Mouse (Mus musculus) forebrain, embryonic 16.5 days (tissue): ENCODE measurements around the gene Luc7l3. TPM values are rescaled to one million over a fixed set of nuclear protein-coding genes. Genes with fewer than 3 reads are reported as not detected.

ENCODE experiments used
- ATAC-seq: fragments of 200-750 bp; cut with Nextera tagmentation; 2 replicates; pipeline ENCODE4 v1.8.0; 2017; ENCODE audit warnings: mild to moderate bottlenecking, moderate library complexity
- H3K27ac ChIP-seq: fragments of 300-500 bp; sonication (generic); 2 replicates; pipeline ENCODE4 v1.5.1; 2014; ENCODE audit warnings: low read length, control low read depth
- H3K27me3 ChIP-seq: fragments of 300-500 bp; sonication (generic); replicated peaks from 2 replicates; pipeline ENCODE4 v1.6.1; 2014; ENCODE audit warnings: low read length; ENCODE audit not compliant: control insufficient read depth, insufficient read depth
- H3K36me3 ChIP-seq: fragments of 300-500 bp; sonication (generic); 2 replicates; pipeline ENCODE4 v1.6.1; 2014; ENCODE audit not compliant: control insufficient read depth, insufficient read depth
- H3K4me1 ChIP-seq: fragments of 300-500 bp; sonication (generic); replicated peaks from 2 replicates; pipeline ENCODE4 v1.6.1; 2014; ENCODE audit warnings: low read length; ENCODE audit not compliant: control insufficient read depth, insufficient read depth
- H3K4me2 ChIP-seq: fragments of 300-500 bp; sonication (generic); 2 replicates; pipeline ENCODE4 v1.6.1; 2014; ENCODE audit warnings: mild to moderate bottlenecking, low read length, control low read depth
- H3K4me3 ChIP-seq: fragments of 300-500 bp; sonication (generic); replicated peaks from 2 replicates; pipeline ENCODE4 v1.5.1; 2014; ENCODE audit warnings: mild to moderate bottlenecking, low read length, control low read depth
- H3K9ac ChIP-seq: fragments of 300-500 bp; sonication (generic); replicated peaks from 2 replicates; pipeline ENCODE4 v1.6.1; 2014; ENCODE audit warnings: low read depth, low read length, control low read depth
- H3K9me3 ChIP-seq: fragments of 300-500 bp; sonication (generic); 2 replicates; pipeline ENCODE4 v1.6.1; 2016; ENCODE audit warnings: low read length; ENCODE audit not compliant: control insufficient read depth
- WGBS: fragments of 180-500 bp; shearing (Covaris S2); extraction: QIAGEN DNeasy Blood & Tissue Kit; methylation state at CpG from one replicate; pipeline ENCODE4 v1.1.7; 2014; 5-methylcytosine and 5-hydroxymethylcytosine counted together
- polyA plus RNA-seq: library from polyadenylated mRNA; unstranded; fragments of >200 nt; fragmentation: Nextera tagmentation; extraction: Ambion mirVana; gene quantifications from 2 replicates; pipeline ENCODE4 v1.2.1, GENCODE M21; 2015

Gene Luc7l3
- polyA plus RNA-seq, 1 experiment from 2014 or later, result 163 TPM

DNA sequence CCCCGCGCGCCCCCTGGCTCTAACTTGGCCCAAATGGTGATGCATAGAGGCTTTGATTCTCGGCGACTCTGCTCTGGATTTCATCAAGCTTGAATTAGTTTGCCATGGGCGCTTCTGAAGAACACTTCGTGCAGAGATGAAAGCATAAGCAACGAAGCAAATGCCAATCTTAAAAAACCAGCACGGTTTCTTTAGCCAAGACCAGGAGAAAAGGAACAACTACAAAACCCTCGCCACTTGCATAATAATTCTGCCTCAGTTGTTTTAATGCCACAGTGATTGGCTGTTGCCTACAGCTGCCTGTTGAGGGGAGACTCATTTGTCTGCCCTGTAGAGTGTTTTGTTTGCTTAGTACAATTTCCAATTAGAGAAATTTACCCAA is 6.8 kb upstream of the Luc7l3 start:
- Histone ChIP-seq H3K4me2 (peak overlapping the region; percentile 78), H3K4me1 (peaks cover 36% of the 10 kb centered on the region), H3K9me3 (no peaks in the 10 kb centered on the region), H3K4me3 (peak overlapping the region; percentile 47), H3K9ac (peak overlapping the region; percentile 88), H3K27me3 (no peaks in the 10 kb centered on the region), H3K27ac (peak overlapping the region; percentile 98), H3K36me3 (no peaks in the 10 kb centered on the region)
- 0% methylated on average over 10 of the region's 10 CpGs for WGBS
- peak; percentile 29 for ATAC-seq

DNA sequence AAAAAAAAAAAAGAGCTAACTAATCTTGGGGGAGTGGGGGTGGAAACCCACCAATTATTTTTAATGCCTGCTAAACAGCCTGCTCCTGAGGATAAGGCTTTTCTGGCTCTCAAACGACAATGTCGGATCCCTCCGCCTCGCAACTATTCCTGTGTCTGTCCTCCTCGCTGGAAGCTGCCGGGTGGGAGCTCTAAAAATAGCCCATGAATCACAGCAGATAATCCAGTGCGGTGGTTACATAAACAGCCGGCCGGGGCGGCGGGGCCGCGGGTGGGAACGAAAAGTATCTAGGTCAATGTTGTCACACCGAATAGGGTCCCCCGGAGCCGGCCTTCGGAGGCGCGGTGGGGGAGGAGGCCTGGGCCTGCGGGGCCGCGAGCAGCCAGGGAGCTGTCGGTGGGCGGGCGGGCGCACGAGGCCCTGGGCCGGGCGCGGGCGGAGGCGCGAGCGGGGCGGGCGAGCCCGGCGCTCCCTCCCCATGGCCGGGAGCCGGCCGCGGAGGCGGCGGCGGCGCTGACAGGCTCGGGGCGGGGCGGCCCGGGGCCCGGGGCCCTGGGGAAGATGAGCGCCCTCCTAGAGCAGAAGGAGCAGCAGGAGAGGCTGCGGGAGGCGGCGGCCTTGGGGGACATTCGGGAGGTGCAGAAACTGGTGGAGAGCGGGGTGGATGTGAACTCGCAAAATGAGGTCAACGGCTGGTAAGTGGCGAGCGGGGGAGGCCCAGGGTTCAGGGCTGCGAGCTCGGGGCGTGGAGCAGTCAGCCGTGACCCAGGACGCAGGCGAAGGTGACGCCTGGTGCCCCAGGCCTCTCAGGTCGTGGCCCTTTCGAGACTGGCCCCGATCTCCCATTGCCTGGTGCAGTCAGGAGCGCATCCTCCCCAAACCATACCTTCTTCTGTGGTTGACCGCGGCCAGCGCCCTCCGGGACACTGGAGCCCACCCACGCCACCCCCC is 6.2 kb upstream of the Luc7l3 start, which contains the start of gene Ankrd40:
Gene Ankrd40 (plus strand): TSS at position 309 of the 951 bp plus-strand sequence.
- Histone ChIP-seq H3K4me3 (peak within 1 kb of the TSS; percentile 47), H3K9me3 (no peaks in the 10 kb centered on the region), H3K4me1 (peaks cover 36% of the 10 kb centered on the region), H3K9ac (peak within 1 kb of the TSS; percentile 88), H3K4me2 (peak within 1 kb of the TSS; percentile 78), H3K27me3 (no peaks in the 10 kb centered on the region), H3K36me3 (no peaks in the 10 kb centered on the region), H3K27ac (peak within 1 kb of the TSS; percentile 98)
- ATAC-seq, result peak; percentile 85
- under 1% methylated on average over 74 of the region's 78 CpGs for WGBS

DNA sequence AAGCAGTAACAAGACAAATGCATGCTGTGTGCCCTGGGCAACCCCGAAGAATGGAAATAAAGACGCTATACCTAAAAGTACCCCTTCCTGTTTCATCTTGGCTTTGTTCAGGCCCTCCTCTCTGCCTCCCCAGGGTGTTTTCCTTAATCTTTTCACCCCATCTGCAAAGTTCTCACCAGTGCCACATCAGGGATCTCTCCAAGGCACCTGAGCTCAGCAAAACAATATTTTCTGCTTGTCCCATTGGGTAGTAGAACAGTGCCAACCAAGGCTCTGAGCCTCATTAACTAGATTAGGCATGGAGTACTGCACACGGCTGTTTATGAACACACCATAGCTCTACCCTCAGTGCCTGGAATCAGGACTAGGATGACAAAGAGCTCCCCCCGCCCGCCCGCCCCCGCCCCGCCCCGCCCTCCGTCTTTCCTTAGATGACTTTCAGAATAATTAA is 5.2 kb upstream of the Luc7l3 start:
- Histone ChIP-seq H3K9ac (peak overlapping the region; percentile 88), H3K9me3 (no peaks in the 10 kb centered on the region), H3K4me2 (peak overlapping the region; percentile 78), H3K27ac (peak overlapping the region; percentile 98), H3K36me3 (no peaks in the 10 kb centered on the region), H3K4me3 (peak overlapping the region; percentile 47), H3K27me3 (no peaks in the 10 kb centered on the region), H3K4me1 (peaks cover 38% of the 10 kb centered on the region)
- ATAC-seq, result peak; percentile 72
- WGBS, result under 1% methylated on average over 10 of the region's 10 CpGs

DNA sequence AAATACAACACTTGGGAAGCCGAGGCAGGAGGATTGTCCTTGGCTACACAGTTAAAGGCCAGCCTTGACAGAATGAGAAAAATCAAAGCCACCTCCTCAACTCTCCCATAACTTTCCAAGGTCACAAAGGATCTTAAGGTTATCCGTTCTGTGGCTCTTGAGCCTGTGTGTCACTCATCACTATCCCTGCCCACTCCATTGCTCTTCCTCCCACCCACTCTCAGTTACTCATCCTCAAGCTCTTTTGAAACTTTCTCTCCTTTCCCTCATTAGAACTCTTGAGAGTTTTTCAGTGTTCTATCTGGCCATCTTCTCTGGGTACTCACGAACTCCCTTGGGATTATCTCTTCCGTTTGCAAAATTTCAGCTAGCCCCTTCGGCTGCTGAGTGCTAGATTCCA is 2.8 kb upstream of the Luc7l3 start:
- 88% methylated on average over 5 of the region's 5 CpGs for WGBS
- peaks cover 35% of the 10 kb centered on the region for H3K4me1 ChIP-seq
- H3K36me3 ChIP-seq, result no peaks in the 10 kb centered on the region
- H3K27ac ChIP-seq, result no peak overlapping the region
- no peaks in the 10 kb centered on the region for H3K27me3 ChIP-seq
- no peak overlapping the region for H3K9ac ChIP-seq
- H3K4me2 ChIP-seq, result no peak overlapping the region
- no peak overlapping the region for H3K4me3 ChIP-seq
- H3K9me3 ChIP-seq, result no peaks in the 10 kb centered on the region
- ATAC-seq, result no peak

DNA sequence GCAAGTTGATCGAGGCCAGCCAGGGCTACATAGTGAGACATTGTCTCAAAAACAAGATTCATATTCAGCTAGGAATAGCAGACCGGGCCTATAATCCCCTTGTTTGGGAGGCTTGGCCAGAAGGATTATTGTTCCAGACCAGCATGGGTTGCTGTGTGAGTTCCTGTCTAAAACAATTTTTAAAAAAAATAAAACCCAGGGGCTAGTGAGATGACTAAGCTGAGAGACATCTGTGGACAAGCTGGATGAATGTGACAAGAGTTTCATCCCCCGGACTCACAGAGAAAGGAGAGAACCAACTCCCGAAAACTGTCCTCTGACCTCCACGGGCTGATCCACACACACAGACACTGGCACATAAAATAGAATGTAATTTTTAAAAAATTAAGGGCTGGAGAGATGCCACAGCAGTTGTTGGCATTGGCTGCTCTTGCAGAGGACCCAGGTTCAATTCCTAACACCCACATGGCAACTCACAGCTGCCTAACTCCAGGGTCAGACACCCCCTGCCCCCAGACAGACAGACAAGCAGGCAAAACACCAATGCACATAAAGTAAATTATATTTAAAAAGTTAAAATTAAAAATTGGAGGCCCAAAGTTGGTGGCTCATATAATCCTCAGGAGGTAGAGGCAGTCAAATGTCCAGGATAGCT is 1.6 kb upstream of the Luc7l3 start:
- no peak for ATAC-seq
- Histone ChIP-seq H3K27ac (no peak overlapping the region), H3K4me3 (no peak overlapping the region), H3K9ac (no peak overlapping the region), H3K4me2 (no peak overlapping the region), H3K9me3 (no peaks in the 10 kb centered on the region), H3K36me3 (no peaks in the 10 kb centered on the region), H3K4me1 (peaks cover 30% of the 10 kb centered on the region), H3K27me3 (no peaks in the 10 kb centered on the region)
- 49% methylated on average over 5 of the region's 5 CpGs for WGBS

DNA sequence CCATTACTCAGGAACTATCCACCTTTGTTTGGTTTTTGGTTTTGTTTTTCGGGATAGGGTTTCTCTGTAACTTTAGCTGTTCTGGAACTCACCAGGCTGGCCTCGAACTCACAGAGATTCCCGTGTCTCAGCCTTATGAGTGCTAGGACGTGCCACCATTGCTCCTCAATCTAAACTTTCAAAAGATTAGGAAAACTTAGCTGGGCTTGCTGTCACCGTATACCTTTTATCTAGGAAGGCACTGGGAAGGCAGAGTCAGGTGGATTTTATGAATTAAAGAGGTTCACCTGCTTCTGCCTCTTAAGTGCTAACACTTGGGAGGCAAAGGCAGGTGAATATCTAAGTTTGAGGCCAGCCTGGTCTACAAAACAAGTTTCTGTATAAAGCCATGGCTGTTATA is 848 bp upstream of the Luc7l3 start:
- peak overlapping the region; percentile 99; the same call in 1 of the 2 replicates for H3K4me3 ChIP-seq
- ATAC-seq, result no peak
- H3K36me3 ChIP-seq, result no peaks in the 10 kb centered on the region
- WGBS, result 26% methylated on average over 5 of the region's 5 CpGs
- H3K4me2 ChIP-seq, result peak overlapping the region; percentile 78
- H3K9me3 ChIP-seq, result no peaks in the 10 kb centered on the region
- H3K27me3 ChIP-seq, result no peaks in the 10 kb centered on the region
- peaks cover 36% of the 10 kb centered on the region for H3K4me1 ChIP-seq
- no peak overlapping the region; the same call in 1 of the 2 replicates for H3K9ac ChIP-seq
- H3K27ac ChIP-seq, result peak overlapping the region; percentile 98; the same call in 1 of the 2 replicates

DNA sequence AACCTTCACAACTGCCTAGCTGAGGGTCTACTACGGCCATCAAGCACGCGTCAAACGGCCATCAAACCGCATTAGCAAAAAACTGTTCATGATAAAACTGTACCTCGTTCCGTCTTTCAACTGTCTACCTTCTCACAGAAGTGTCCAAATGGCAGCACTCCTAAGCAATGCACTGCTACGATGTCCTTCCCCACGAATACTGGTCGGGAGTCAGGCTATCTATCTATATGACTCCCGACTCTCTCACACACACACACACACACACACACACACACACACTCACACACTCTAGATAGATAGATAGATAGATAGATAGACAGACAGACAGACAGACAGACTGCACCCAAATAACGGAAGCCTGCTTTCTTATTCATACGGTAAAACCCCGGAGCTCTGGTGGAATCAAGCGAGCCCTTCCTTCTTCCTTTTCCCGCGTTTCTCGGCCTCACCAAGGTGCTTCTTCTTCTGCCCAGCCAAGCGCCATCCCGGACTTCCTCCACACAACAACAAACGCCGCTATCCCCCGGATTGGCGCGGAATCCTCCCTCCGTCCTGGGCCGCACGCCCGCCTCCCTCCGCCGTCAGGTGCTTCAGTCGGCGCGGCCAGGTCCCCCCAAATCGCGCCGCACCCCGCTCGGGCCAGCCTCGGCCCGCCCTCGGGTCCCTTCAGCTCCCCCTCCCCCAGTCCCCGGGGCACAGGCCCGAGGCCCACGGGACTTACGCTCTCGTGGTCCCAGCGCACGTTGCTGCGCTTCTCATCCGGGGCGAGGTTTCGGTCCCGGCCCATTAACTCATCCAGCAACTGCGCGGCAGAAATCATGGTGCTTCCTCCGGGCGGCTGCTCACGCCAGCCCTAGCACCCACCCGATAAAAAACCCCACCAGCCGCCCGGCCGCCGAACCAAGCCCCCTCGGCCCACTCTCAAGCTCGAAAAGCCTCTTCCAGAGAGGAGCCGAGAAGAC is 538 bp downstream of the Luc7l3 start:
- no peaks in the 10 kb centered on the region for H3K36me3 ChIP-seq
- peaks cover 40% of the 10 kb centered on the region for H3K4me1 ChIP-seq
- peak; percentile 62 for ATAC-seq
- H3K27me3 ChIP-seq, result no peaks in the 10 kb centered on the region
- WGBS, result under 1% methylated on average over 67 of the region's 67 CpGs
- peak overlapping the region; percentile 99 for H3K4me3 ChIP-seq
- peak overlapping the region; percentile 100 for H3K9ac ChIP-seq
- peak overlapping the region; percentile 98 for H3K27ac ChIP-seq
- peak overlapping the region; percentile 87 for H3K4me2 ChIP-seq
- no peaks in the 10 kb centered on the region for H3K9me3 ChIP-seq

DNA sequence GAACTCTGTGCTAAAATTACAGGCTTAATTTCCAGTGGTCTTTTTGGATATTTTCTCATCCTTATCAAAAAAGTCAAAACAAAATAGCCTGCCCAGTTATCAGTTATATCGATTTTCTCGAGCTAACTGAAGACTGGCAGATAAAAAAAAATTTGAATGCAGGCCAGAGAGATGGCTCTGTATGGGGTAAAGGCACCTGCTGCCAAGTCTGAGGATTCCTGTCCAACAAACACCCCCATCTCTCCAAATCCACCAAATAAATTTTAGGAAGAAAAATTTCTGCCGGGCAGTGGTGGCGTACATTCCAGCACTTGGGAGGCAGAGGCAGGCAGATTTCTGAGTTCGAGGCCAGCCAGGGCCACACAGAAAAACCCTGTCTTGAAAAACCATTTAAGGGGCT is 3.7 kb downstream of the Luc7l3 start:
- H3K9me3 ChIP-seq, result no peaks in the 10 kb centered on the region
- H3K4me1 ChIP-seq, result peaks cover 51% of the 10 kb centered on the region
- no peaks in the 10 kb centered on the region for H3K36me3 ChIP-seq
- no peak overlapping the region for H3K27ac ChIP-seq
- H3K27me3 ChIP-seq, result no peaks in the 10 kb centered on the region
- H3K4me3 ChIP-seq, result no peak overlapping the region
- no peak overlapping the region for H3K4me2 ChIP-seq
- ATAC-seq, result no peak
- no peak overlapping the region for H3K9ac ChIP-seq
- 58% methylated on average over 5 of the region's 5 CpGs for WGBS
